Mouse (Mus musculus) thymus, postnatal 10 days (tissue): ENCODE measurements at regions not wholly inside any gene's neighbourhood (a gene's known extent, or its start where the extent isn't known, plus 50 kb on each side); places are given as distances from the start of the nearest gene placed in this dataset.

Experiments
- DNase-seq, 2 experiments: peaks; one replicate each; pipeline ENCODE4 v3.0.0; 2021; ENCODE audit warnings: low spot score in 2 of 2

GRCm38 (mm10) chr7:71648314-71648713, 297.0 kb upstream of the Gm10295 start:
- DNase-seq: no peak

DNA sequence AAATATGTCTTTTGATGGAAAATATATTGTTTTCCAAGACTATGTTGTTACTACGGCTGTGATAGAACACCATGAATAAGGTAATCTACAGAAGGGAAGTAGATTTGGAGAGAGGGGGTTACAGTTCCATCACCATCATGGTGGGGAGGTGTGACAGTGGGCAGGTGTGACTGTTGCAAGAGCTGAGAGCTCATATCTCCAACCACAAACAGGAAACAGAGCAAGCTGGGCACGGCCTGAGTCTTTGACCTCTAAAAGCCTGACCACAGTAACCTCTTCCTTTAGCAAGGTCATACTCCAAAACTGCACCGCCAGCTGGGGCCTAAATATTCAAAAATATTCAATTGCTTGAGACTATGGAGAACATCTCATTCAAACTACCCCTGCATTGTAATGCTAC, 295.7 kb upstream of the Gm10295 start:
- no peak for DNase-seq

DNA sequence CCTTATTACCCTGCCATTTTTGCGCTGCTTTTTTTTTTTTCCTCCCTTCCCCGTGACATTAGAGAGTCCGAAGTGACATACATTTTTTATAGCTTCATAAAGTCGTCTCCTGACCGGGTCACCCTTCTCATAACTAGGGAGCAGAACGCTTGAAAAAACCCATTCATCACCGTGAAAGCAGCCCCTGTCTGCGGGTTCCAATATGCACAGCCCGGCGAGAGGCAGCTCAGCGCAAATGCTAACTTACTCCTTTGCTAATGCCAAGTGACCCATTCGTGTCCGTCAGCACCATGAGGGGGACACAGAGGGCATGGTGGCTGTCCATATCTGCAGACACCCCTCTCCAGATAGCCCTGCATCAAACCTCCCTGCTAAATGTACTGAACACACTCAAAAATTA, 271.8 kb upstream of the Gm10295 start:
- DNase-seq: no peak

- DNase-seq: no peak
Measured at GRCm38 (mm10) chr7:71603159-71603558, 251.9 kb upstream of the Gm10295 start.

GRCm38 (mm10) chr7:71596780-71597179, 245.5 kb upstream of the Gm10295 start:
- no peak for DNase-seq

DNA sequence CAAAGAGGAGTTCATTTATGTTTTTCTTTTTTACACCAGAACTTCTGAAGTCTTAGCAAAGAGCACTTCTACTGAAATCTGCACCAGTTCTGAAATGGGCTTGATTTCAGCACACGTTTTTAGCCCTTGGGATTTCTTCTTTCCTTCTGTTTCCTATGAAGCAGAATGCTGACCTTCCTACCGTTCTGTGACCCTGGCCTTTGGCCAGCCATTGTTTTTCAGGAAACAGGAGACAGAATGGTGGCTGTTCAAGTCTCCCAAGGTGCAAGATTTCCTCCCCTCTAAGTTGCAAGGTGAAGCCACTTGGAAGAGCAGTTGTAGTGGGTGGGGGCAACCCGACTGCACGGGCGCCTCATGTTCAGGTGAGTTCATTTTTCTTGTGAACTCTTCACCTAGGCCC, 236.3 kb upstream of the Gm10295 start:
- DNase-seq: no peak

GRCm38 (mm10) chr7:71583443-71584055, 232.3 kb upstream of the Gm10295 start:
- DNase-seq: no peak

- no peak for DNase-seq
Measured at GRCm38 (mm10) chr7:71581746-71582145, 230.5 kb upstream of the Gm10295 start.

- no peak for DNase-seq
Measured at GRCm38 (mm10) chr7:71560296-71560936, 209.1 kb upstream of the Gm10295 start.

DNA sequence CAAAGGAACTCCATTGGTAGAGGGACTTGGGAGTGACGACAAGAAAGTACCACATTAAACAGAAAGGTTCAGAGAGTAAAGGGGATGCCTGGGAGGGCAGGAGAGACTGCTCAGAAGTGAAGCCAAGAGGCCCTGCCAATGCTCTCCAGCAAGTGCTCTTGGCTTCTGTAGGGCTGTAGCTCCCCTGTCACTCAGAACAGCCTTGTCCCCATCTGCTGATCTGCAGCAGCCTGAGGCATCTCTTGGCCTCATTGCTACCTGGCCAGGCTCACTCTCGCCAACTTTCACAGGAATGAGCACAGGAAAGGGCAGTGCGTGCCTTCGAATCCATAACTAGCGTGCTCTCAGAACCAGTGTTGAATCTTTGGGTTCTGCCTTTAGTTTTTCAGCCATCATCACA, 205.2 kb upstream of the Gm10295 start:
- no peak for DNase-seq

- DNase-seq: no peak
Measured at GRCm38 (mm10) chr7:71555476-71555875, 204.2 kb upstream of the Gm10295 start.

- no peak for DNase-seq
Measured at GRCm38 (mm10) chr7:71546606-71547213, 195.4 kb upstream of the Gm10295 start.

- no peak for DNase-seq
Measured at GRCm38 (mm10) chr7:71541467-71541866, 190.2 kb upstream of the Gm10295 start.

DNA sequence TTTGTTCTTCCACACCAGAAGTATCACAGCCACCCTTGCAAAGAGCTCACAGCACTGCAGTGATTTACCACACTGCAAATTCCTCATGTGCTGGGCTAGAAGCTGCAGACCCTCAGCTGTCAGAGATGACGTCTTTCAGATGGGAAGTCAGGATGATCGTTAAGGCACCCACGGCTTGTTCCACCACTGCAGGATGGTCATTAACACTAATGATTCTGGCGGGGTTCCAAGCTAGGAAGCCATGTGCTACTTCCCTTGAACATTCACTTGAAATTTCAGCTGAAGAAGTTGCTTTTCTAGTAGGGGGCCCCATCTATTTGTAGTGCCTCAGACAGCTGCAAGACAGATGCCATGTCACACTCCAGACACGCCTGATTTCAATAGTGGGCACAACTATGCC, 181.8 kb upstream of the Gm10295 start:
- no peak for DNase-seq

- no peak for DNase-seq
Measured at GRCm38 (mm10) chr7:71531496-71531895, 180.2 kb upstream of the Gm10295 start.

DNA sequence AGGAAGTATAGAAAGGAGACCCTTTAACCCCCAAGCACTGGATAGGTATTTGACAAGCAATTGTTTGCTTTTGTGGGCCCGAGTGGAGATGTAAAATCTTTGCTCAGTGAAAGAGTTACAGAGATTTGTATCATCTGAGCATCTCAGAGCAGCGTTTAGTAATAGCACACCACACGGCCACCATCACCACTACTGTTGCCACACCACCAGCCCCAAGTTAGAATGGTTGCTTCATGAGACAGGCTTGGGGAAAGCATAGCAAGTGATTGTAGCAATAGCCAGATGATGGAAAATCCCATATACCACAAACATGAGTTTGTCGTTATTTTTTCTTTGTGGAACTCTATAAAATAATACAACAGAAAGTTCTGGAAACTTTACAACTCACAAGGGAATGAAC, 179.6 kb upstream of the Gm10295 start:
- DNase-seq: no peak

- no peak for DNase-seq
Measured at GRCm38 (mm10) chr7:71526152-71526551, 174.9 kb upstream of the Gm10295 start.

DNA sequence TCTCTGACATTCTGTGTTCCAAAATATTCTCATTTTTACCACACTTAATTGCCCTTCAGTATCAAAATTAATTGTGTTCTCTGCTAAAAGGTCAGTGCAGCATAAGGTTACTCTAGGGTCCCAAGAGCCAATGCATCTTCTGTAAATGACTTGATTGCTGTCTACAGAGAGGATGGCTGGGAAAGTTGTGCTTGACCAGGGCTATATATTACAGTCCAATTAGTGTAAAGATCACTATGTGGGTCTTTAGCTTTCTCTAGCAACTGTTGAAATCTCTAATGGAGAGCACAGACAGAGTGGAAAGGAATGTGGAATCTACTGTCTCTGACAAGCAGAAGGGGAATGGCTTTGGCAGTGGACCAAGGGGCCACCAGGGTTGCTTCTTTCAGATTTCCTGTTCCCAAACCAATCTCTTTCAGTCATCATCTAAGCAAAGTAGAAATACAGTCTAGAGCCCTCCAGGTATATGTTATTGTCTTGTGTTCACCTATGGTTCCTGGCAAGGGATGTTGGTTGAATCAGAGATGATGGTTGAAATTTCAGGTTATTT, 173.4 kb upstream of the Gm10295 start:
- no peak for DNase-seq

- DNase-seq: no peak
Measured at GRCm38 (mm10) chr7:71524119-71524518, 172.8 kb upstream of the Gm10295 start.

GRCm38 (mm10) chr7:71507379-71507778, 156.1 kb upstream of the Gm10295 start:
- no peak for DNase-seq

DNA sequence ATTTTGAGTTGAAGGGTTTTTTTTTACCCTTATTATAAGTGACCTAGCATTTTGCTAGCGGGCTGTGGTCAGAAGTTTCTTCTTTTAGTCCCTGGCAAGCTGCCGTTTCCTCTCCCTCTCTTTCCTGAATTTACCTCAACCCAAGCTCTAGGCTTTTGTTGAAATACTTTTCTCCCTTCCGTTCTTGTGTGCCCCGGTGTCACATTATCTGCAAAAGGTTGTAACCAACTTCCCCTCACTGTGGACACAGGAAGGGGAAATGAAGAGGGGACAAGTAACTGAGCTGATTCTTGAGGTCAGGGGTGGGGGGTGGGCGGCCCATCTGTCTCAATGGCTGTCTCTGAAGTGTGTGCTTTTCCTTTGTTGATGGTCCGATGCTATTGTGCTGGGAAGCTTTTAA, 149.4 kb upstream of the Gm10295 start:
- no peak for DNase-seq

GRCm38 (mm10) chr7:71498123-71498522, 146.8 kb upstream of the Gm10295 start:
- no peak for DNase-seq

DNA sequence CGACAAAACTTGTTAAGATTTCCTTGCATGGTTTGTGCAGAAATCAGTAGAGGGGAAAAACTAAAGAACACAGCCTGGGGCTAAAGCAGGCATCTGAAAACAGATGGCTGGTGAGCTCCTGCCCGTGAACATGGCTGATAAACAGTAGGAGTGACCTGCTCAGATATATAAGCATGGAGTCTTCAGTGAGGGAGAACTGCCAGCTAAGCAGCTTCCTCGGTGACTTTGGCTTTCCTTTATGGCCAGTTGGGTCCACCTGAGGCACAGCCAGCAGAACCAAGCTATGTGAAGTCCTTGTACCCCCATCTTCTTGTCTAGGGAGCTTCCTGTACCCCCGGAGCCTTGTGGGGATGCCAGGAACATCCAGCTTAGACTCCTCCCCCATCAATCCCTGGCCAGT, 139.8 kb upstream of the Gm10295 start:
- no peak for DNase-seq
